Mouse (Mus musculus) liver, adult 2 months (tissue): Measurements from ENCODE around the gene Mier1.
"Not testable (repeated sequence)": the region's sequence is repeated elsewhere in the genome, so short reads cannot be mapped to it uniquely, and the experiment has no call there.

Source experiments
- CTCF ChIP-seq: fragments of 200-500 bp; IDR thresholded peaks from 2 replicates; pipeline ENCODE4 v1.5.1; 2011; ENCODE audit warnings: low read depth, low read length, control low read depth
- POLR2A ChIP-seq: fragments of 200-500 bp; IDR thresholded peaks from 2 replicates; pipeline ENCODE4 v1.6.1; 2011; ENCODE audit warnings: low read length, control low read depth; ENCODE audit not compliant: insufficient read depth; ENCODE audit errors: extremely low read depth

DNA sequence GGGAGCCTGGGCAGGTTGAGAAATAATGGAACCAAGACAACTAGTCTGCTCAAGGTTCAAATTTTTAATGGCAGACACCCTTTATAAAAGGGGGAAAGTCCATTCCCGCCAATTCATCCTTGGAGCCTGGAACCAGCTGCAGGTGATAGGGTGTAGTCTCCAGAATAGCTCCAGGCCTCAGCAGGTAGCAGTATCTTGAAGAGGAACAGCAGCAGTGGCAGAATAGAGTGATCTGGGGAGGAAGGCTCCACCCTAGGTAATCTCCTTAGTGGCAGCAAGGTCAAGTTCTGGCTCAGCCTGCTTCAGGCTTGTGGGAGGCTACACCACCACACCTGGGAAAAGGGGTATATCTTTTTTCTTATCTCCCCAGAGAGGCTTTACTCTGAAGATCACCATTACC, 52.0 kb downstream of the Mier1 start:
- TF ChIP-seq POLR2A, CTCF: not testable (repeated sequence)
